Mouse (Mus musculus) kidney, embryonic 14.5 days (tissue): ENCODE results near the gene Cpn2. TPM values are rescaled to one million over a fixed set of nuclear protein-coding genes. Genes with fewer than 3 reads are reported as not detected.

Experiments
- ATAC-seq: fragments of 200-750 bp; cut with Nextera tagmentation; 2 replicates; pipeline ENCODE4 v1.8.0; 2017; ENCODE audit warnings: moderate number of reproducible peaks, mild to moderate bottlenecking, moderate TSS enrichment, moderate library complexity; ENCODE audit not compliant: low FRiP score, low TSS enrichment
- H3K27ac ChIP-seq: fragments of 300-500 bp; sonication (generic); 2 replicates; pipeline ENCODE4 v1.5.1; 2014; ENCODE audit warnings: low read depth, mild to moderate bottlenecking, low read length, moderate library complexity, mixed read lengths
- H3K27me3 ChIP-seq: fragments of 300-500 bp; sonication (generic); 2 replicates; pipeline ENCODE4 v1.6.1; 2014; ENCODE audit warnings: mild to moderate bottlenecking, low read length; ENCODE audit not compliant: control insufficient read depth, insufficient read depth
- H3K36me3 ChIP-seq: fragments of 300-500 bp; sonication (generic); 2 replicates; pipeline ENCODE4 v1.6.1; 2014; ENCODE audit warnings: low read length, mixed read lengths; ENCODE audit not compliant: control insufficient read depth, insufficient read depth
- H3K4me1 ChIP-seq: fragments of 300-500 bp; sonication (generic); 2 replicates; pipeline ENCODE4 v1.6.1; 2014; ENCODE audit warnings: low read length, mixed read lengths; ENCODE audit not compliant: control insufficient read depth, insufficient read depth
- H3K4me2 ChIP-seq: fragments of 300-500 bp; sonication (generic); replicated peaks from 2 replicates; pipeline ENCODE4 v1.6.1; 2014; ENCODE audit warnings: low read depth, mild to moderate bottlenecking, low read length
- H3K4me3 ChIP-seq: fragments of 300-500 bp; sonication (generic); 2 replicates; pipeline ENCODE4 v1.5.1; 2014; ENCODE audit warnings: mild to moderate bottlenecking, low read length
- H3K9ac ChIP-seq: fragments of 300-500 bp; sonication (generic); 2 replicates; pipeline ENCODE4 v1.6.1; 2014; ENCODE audit warnings: low read depth, mild to moderate bottlenecking, low read length, moderate library complexity
- H3K9me3 ChIP-seq: fragments of 300-500 bp; sonication (generic); 2 replicates; pipeline ENCODE4 v1.6.1; 2016; ENCODE audit warnings: low read length; ENCODE audit not compliant: control insufficient read depth
- WGBS: fragments of 180-500 bp; shearing (Covaris S2); extraction: QIAGEN DNeasy Blood & Tissue Kit; methylation state at CpG from one replicate; pipeline ENCODE4 v1.1.7; 2014; 5-methylcytosine and 5-hydroxymethylcytosine counted together
- polyA plus RNA-seq: library from polyadenylated mRNA; unstranded; fragments of >200 nt; fragmentation: Nextera tagmentation; extraction: Ambion mirVana; gene quantifications from 2 replicates; pipeline ENCODE4 v1.2.1, GENCODE M21; 2014

Cpn2 gene
- polyA plus RNA-seq, 1 experiment from 2014 or later, result not detected

- no peak overlapping the region for H3K4me3 ChIP-seq
- no peak for ATAC-seq
These were observed 4.0 kb upstream of the Cpn2 start for GRCm38 (mm10) chr16:30271223-30271761.

GRCm38 (mm10) chr16:30266561-30266960, 738 bp downstream of the Cpn2 start:
- WGBS, result 88% methylated on average over 5 of the region's 5 CpGs
- ATAC-seq, result no peak
- no peak overlapping the region for H3K9ac ChIP-seq
- no peaks in the 10 kb centered on the region for H3K36me3 ChIP-seq
- H3K27ac ChIP-seq, result no peak overlapping the region
- H3K4me3 ChIP-seq, result no peak overlapping the region
- no peak overlapping the region for H3K4me2 ChIP-seq
- H3K9me3 ChIP-seq, result no peaks in the 10 kb centered on the region
- no peaks in the 10 kb centered on the region for H3K4me1 ChIP-seq
- H3K27me3 ChIP-seq, result no peaks in the 10 kb centered on the region

More at GRCm38 (mm10) chr16:30271223-30271761, 4.0 kb upstream of the Cpn2 start:
- H3K9me3 ChIP-seq, result no peaks in the 10 kb centered on the region
- H3K4me2 ChIP-seq, result no peak overlapping the region
- WGBS, result 67% methylated on average over 8 of the region's 8 CpGs
- no peaks in the 10 kb centered on the region for H3K4me1 ChIP-seq
- H3K9ac ChIP-seq, result no peak overlapping the region
- H3K36me3 ChIP-seq, result no peaks in the 10 kb centered on the region
- no peak overlapping the region for H3K27ac ChIP-seq
- no peaks in the 10 kb centered on the region for H3K27me3 ChIP-seq

GRCm38 (mm10) chr16:30265611-30266010, 1.7 kb downstream of the Cpn2 start:
- no peaks in the 10 kb centered on the region for H3K36me3 ChIP-seq
- H3K9me3 ChIP-seq, result no peaks in the 10 kb centered on the region
- 46% methylated on average over 4 of the region's 4 CpGs for WGBS
- ATAC-seq, result no peak; the same call in 1 of the 2 replicates
- no peak overlapping the region for H3K9ac ChIP-seq
- no peak overlapping the region for H3K27ac ChIP-seq
- H3K4me1 ChIP-seq, result no peaks in the 10 kb centered on the region
- no peak overlapping the region for H3K4me2 ChIP-seq
- no peaks in the 10 kb centered on the region for H3K27me3 ChIP-seq
- no peak overlapping the region for H3K4me3 ChIP-seq

- H3K4me2 ChIP-seq, result no peak overlapping the region
- H3K9me3 ChIP-seq, result no peaks in the 10 kb centered on the region
- 64% methylated on average over 4 of the region's 4 CpGs for WGBS
- no peak overlapping the region for H3K27ac ChIP-seq
- no peak for ATAC-seq
- H3K36me3 ChIP-seq, result no peaks in the 10 kb centered on the region
- H3K4me3 ChIP-seq, result no peak overlapping the region
- no peak overlapping the region for H3K9ac ChIP-seq
- no peaks in the 10 kb centered on the region for H3K4me1 ChIP-seq
- no peaks in the 10 kb centered on the region for H3K27me3 ChIP-seq
These were observed 4.1 kb downstream of the Cpn2 start for GRCm38 (mm10) chr16:30263156-30263555.

DNA sequence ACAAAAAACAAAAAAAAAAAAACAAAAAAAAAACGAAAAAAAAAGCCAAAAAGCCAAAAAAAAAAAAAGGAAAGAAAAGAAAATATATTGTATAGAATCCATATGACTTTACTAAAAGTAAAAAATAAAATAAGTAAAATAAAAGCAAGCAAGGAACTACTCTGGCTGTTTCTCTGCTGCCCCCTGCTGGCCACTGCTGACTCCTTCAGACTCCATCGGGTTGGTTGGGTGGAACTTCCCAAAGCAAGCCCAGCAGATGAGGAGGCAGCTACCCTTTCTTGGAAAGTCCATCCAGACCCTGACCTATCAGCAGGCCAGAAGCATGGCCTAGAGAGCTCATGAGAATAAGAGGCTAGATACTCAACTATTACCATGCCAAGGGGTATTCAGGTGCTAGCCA, 4.6 kb downstream of the Cpn2 start:
- 2% methylated on average over 2 of the region's 2 CpGs for WGBS

DNA sequence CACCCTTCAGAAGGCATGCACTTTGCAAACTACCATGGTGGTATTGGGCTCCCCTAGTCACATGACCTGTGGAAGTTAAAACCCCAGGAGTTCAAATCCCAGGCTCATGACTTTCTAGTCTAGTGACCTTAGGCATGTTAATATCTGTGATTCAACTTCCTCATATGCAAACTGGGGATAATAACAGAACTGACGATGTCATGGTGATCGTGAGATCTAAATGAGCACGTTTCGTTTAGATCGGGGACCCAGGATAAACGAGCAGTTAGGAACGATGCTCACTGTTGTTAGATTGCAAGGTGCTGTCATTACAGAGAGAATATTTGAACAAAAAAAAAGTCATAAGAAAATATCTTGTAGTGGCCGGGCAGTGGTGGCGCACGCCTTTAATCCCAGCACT, 5.1 kb downstream of the Cpn2 start:
- H3K27me3 ChIP-seq, result no peaks in the 10 kb centered on the region
- no peak overlapping the region for H3K4me3 ChIP-seq
- no peak overlapping the region for H3K9ac ChIP-seq
- no peak overlapping the region for H3K27ac ChIP-seq
- no peak overlapping the region for H3K4me2 ChIP-seq
- ATAC-seq, result no peak
- no peaks in the 10 kb centered on the region for H3K4me1 ChIP-seq
- 89% methylated on average over 10 of the region's 10 CpGs for WGBS
- H3K36me3 ChIP-seq, result no peaks in the 10 kb centered on the region
- no peaks in the 10 kb centered on the region for H3K9me3 ChIP-seq

More for the DNA sequence above, 4.6 kb downstream of the Cpn2 start:
- no peaks in the 10 kb centered on the region for H3K4me1 ChIP-seq
- no peaks in the 10 kb centered on the region for H3K27me3 ChIP-seq
- no peak overlapping the region for H3K27ac ChIP-seq
- no peak overlapping the region for H3K4me3 ChIP-seq
- H3K4me2 ChIP-seq, result no peak overlapping the region
- H3K9ac ChIP-seq, result no peak overlapping the region
- no peaks in the 10 kb centered on the region for H3K36me3 ChIP-seq
- no peaks in the 10 kb centered on the region for H3K9me3 ChIP-seq
- ATAC-seq, result no peak

DNA sequence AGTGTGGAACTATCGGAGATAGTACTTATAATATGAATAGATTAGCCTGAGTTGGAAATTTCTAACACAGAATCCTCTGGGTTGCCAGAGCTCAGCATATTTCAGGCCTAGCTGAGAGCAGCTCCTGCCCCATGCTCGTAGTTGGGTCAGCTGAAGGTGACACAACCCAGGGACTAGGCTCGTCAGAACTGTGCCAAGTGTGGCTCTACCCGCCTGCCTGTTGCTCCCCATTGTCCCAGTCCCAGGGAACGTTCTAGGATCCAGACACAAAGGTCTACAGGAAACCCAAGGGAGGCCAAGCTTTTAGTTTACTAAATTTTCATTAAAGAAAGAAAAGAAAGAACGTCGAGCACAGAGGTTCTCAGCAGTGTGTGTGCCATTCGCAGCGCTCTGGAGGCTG, 6.0 kb downstream of the Cpn2 start:
- no peaks in the 10 kb centered on the region for H3K27me3 ChIP-seq
- 91% methylated on average over 9 of the region's 9 CpGs for WGBS
- no peak overlapping the region for H3K9ac ChIP-seq
- no peak overlapping the region for H3K27ac ChIP-seq
- H3K4me2 ChIP-seq, result no peak overlapping the region
- H3K4me1 ChIP-seq, result no peaks in the 10 kb centered on the region
- H3K9me3 ChIP-seq, result no peaks in the 10 kb centered on the region
- no peaks in the 10 kb centered on the region for H3K36me3 ChIP-seq
- H3K4me3 ChIP-seq, result no peak overlapping the region
- ATAC-seq, result no peak

- no peak overlapping the region for H3K4me3 ChIP-seq
- H3K27ac ChIP-seq, result no peak overlapping the region
- no peak overlapping the region for H3K9ac ChIP-seq
- no peak overlapping the region for H3K4me2 ChIP-seq
- no peaks in the 10 kb centered on the region for H3K9me3 ChIP-seq
- no peaks in the 10 kb centered on the region for H3K36me3 ChIP-seq
- H3K4me1 ChIP-seq, result no peaks in the 10 kb centered on the region
- H3K27me3 ChIP-seq, result no peaks in the 10 kb centered on the region
- ATAC-seq, result no peak
- 90% methylated on average over 15 of the region's 15 CpGs for WGBS
These were observed 7.2 kb downstream of the Cpn2 start for GRCm38 (mm10) chr16:30260012-30260635.

DNA sequence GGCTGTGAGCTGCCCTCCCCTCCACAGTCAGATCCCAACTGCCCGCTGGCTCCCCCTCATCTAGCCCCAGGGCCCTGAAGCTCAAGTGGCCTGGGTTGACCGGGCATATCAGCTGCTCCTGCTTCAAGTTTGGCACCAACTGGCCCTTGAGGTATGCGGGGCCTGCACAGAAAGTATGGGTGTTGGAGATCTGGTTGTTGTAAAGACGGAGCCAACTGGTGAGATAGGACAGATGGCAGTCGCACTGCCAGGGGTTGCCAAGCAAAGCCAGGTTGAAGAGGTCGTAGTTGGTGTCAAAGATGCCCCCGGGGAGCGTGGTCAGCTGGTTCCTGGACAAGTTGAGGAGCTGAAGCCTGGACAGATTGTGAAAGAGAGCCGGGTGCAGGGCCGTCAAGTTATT, 7.9 kb downstream of the Cpn2 start:
- Histone ChIP-seq H3K27ac (no peak overlapping the region), H3K9ac (no peak overlapping the region), H3K4me3 (no peak overlapping the region), H3K27me3 (no peaks in the 10 kb centered on the region), H3K4me1 (no peaks in the 10 kb centered on the region), H3K4me2 (no peak overlapping the region), H3K9me3 (no peaks in the 10 kb centered on the region), H3K36me3 (no peaks in the 10 kb centered on the region)
- no peak for ATAC-seq
- WGBS, result 83% methylated on average over 10 of the region's 10 CpGs
